Mouse (Mus musculus) liver, embryonic 14.5 days (tissue): ENCODE measurements around the gene Sycp2l. TPM values are rescaled to one million over a fixed set of nuclear protein-coding genes. Genes with fewer than 3 reads are reported as not detected.

Experiments
- ATAC-seq: fragments of 200-750 bp; cut with Nextera tagmentation; 2 replicates; pipeline ENCODE4 v1.8.0; 2017; ENCODE audit warnings: moderate number of reproducible peaks, mild to moderate bottlenecking, moderate library complexity; ENCODE audit not compliant: insufficient read depth
- DNase-seq, 3 experiments: peaks; one replicate each; pipeline ENCODE4 v3.0.0-alpha.2; 2012 to 2013; ENCODE audit warnings: low read depth in 3 of 3, low spot score in 3 of 3
- H3K27ac ChIP-seq: fragments of 300-500 bp; sonication (generic); 2 replicates; pipeline ENCODE4 v1.5.1; 2014; ENCODE audit warnings: moderate library complexity, mild to moderate bottlenecking, control low read depth, inconsistent platforms
- H3K27me3 ChIP-seq: fragments of 300-500 bp; sonication (generic); 2 replicates; pipeline ENCODE4 v1.6.1; 2014; ENCODE audit warnings: mild to moderate bottlenecking, low read length, moderate library complexity; ENCODE audit not compliant: control insufficient read depth, insufficient read depth
- H3K36me3 ChIP-seq: fragments of 300-500 bp; sonication (generic); replicated peaks from 2 replicates; pipeline ENCODE4 v1.6.1; 2014; ENCODE audit warnings: low read depth; ENCODE audit not compliant: control insufficient read depth, insufficient read depth
- H3K4me1 ChIP-seq, 2 experiments: fragments of 200-500 bp in 1 of 2; fragments of 300-500 bp in 1 of 2; sonication (generic) in 1 of 2; replicated peaks; 2 replicates each; pipeline ENCODE4 v1.6.1; 2012 to 2014; ENCODE audit warnings: antibody characterized with exemption in 1 of 2, inconsistent platforms in 1 of 2, low read length in 1 of 2; ENCODE audit not compliant: control insufficient read depth in 2 of 2, insufficient read depth in 2 of 2
- H3K4me2 ChIP-seq: fragments of 300-500 bp; sonication (generic); 2 replicates; pipeline ENCODE4 v1.6.1; 2014; ENCODE audit warnings: low read depth, mild to moderate bottlenecking, control low read depth, moderate library complexity
- H3K4me3 ChIP-seq, 2 experiments: fragments of 200-500 bp in 1 of 2; fragments of 300-500 bp in 1 of 2; sonication (generic) in 1 of 2; 2 replicates each; pipeline ENCODE4 v1.5.1; 2012 to 2014; ENCODE audit warnings: low read depth in 2 of 2, low read length in 2 of 2, mild to moderate bottlenecking in 2 of 2, control low read depth in 1 of 2, inconsistent platforms in 1 of 2, moderate library complexity in 1 of 2; ENCODE audit not compliant: insufficient read depth in 1 of 2
- H3K9ac ChIP-seq: fragments of 300-500 bp; sonication (generic); replicated peaks from 2 replicates; pipeline ENCODE4 v1.6.1; 2014; ENCODE audit warnings: mild to moderate bottlenecking, control low read depth, moderate library complexity
- H3K9me3 ChIP-seq: fragments of 300-500 bp; sonication (generic); 2 replicates; pipeline ENCODE4 v1.6.1; 2016; ENCODE audit warnings: low read length, mixed read lengths; ENCODE audit not compliant: control insufficient read depth
- CTCF ChIP-seq: IDR thresholded peaks from 2 replicates; pipeline ENCODE4 v1.5.1; 2016; ENCODE audit warnings: antibody characterized with exemption, low read depth, control low read depth
- EP300 ChIP-seq: IDR thresholded peaks from 2 replicates; pipeline ENCODE4 v1.6.1; 2016; ENCODE audit warnings: antibody characterized with exemption, low read depth
- WGBS: fragments of 180-500 bp; shearing (Covaris S2); extraction: QIAGEN DNeasy Blood & Tissue Kit; methylation state at CpG from one replicate; pipeline ENCODE4 v1.1.7; 2014; ENCODE audit not compliant: insufficient replicate concordance; 5-methylcytosine and 5-hydroxymethylcytosine counted together
- polyA plus RNA-seq, 2 experiments: library from polyadenylated mRNA; depleted of rRNA in 1 of 2; stranded (reverse) in 1 of 2; unstranded in 1 of 2; fragments of >200 nt; fragmentation: Nextera tagmentation in 1 of 2; extraction: Ambion mirVana in 1 of 2; gene quantifications; 2 replicates each; pipeline versions ENCODE4 v1.2.1 to v1.2.3; 2012 to 2014

Gene Sycp2l
- polyA plus RNA-seq, 2 experiments, result not detected

DNA sequence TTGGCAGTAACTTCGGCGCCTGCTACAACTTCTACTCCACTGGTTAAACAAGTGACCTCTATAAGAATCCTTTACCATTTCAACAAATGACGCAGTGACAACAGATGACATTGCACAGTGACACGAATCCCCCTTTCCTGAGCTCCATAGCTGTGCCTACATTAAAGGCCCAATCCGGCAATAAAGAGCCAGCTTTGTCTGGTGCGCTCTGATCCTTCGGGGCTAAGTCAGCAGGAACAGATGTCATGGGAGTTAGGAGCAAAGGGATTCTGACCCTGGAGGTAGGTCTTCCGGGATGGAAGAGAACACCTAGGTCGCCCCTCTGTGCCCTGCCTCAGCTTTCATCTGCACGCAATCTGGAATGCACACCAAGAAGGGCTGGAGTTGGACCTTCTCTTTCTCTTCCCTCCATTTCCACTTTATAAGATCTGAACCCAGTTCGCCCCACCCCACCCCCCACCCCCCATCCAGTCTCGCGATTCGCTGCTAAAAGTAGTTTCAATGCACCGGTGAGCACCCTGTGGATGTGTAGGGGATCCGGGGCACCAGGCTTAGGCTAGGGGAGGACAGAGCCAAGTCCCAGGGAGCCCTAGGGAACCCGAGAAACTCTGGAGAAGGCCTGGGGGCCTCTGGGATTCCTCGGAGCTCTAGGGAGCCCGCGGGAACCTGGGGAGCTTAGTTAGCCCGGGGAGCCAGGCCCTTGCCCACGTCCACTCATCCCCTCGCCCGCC is 35.3 kb upstream of the Sycp2l start:
- peaks cover 31% of the 10 kb centered on the region for H3K27me3 ChIP-seq
- peaks cover 2 to 5% of the 10 kb centered on the region in 2 experiments; a peak in 2 of 4 replicates for H3K4me1 ChIP-seq
- TF ChIP-seq EP300 (no peak), CTCF (no peak)
- no peak overlapping the region for H3K9ac ChIP-seq
- peak overlapping the region; percentile 83 for H3K4me2 ChIP-seq
- no peaks in the 10 kb centered on the region for H3K9me3 ChIP-seq
- WGBS, result 10% methylated on average over 24 of the region's 24 CpGs
- H3K4me3 ChIP-seq, result peak overlapping the region in 1 of 2 experiments; percentile 51; a peak in 3 of 4 replicates
- H3K36me3 ChIP-seq, result no peaks in the 10 kb centered on the region
- H3K27ac ChIP-seq, result no peak overlapping the region
- ATAC-seq (no peak; the same call in 1 of the 2 replicates), DNase-seq (no peak)

DNA sequence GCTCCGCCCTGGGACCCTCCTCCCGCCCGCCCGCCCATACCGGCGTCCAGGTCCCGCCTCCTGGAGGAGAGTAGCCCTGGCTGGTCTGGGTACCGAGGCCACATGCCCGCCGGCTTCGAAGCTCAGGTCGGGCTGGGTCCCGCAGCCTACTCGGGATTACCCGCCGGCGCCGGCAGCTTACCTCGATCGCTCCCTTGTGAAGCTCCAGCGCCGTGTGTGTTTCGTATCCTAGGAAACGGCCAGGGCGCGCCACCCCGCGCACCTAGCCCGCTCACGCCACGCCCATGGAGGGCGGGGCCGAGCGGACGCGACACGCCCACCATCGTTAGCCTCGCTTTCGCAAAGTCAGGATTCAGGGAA is 34.7 kb upstream of the Sycp2l start, which contains the start of gene Mak:
Gene Mak (minus strand): TSS at position 286 of the 360 bp plus-strand sequence.
- DNase-seq (peak; percentile 59 to 76 (median 61)), ATAC-seq (peak; percentile 88)
- WGBS, result under 1% methylated on average over 40 of the region's 40 CpGs
- TF ChIP-seq EP300 (no peak), CTCF (no peak)
- peaks cover 31% of the 10 kb centered on the region for H3K27me3 ChIP-seq
- H3K36me3 ChIP-seq, result no peaks in the 10 kb centered on the region
- H3K4me1 ChIP-seq, result peaks cover 2 to 5% of the 10 kb centered on the region in 2 experiments; a peak in 2 of 4 replicates
- H3K4me2 ChIP-seq, result peak within 1 kb of the TSS; percentile 83
- no peak within 1 kb of the TSS for H3K27ac ChIP-seq
- H3K9ac ChIP-seq, result no peak within 1 kb of the TSS
- H3K4me3 ChIP-seq, result peak within 1 kb of the TSS; percentile 40 to 51
- H3K9me3 ChIP-seq, result no peaks in the 10 kb centered on the region

DNA sequence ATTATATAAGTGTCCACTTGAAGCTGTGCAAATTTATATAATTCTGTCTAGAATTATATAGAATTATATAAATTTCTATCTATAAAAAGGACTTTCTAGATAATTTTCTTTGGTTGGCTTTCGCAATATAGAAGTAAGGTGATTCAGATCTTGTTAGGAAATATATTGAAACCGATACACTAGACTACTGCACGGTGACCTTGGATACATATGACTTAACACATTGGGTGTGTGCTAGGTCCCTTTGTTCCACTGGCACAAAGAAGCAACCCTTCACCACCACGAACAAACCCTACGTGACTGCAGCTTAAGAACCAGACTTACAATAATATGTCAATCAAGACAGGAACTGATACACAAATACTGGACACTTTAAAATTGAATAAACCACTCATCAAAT is 34.2 kb upstream of the Sycp2l start:
- H3K36me3 ChIP-seq, result no peaks in the 10 kb centered on the region
- no peak for DNase-seq
- H3K9me3 ChIP-seq, result no peaks in the 10 kb centered on the region
- peaks cover 2 to 5% of the 10 kb centered on the region in 2 experiments; a peak in 2 of 4 replicates for H3K4me1 ChIP-seq
- TF ChIP-seq CTCF (no peak), EP300 (no peak)
- H3K27me3 ChIP-seq, result peaks cover 31% of the 10 kb centered on the region
- H3K27ac ChIP-seq, result no peak overlapping the region
- no peak for ATAC-seq
- no peak overlapping the region for H3K9ac ChIP-seq
- no peak overlapping the region for H3K4me2 ChIP-seq
- 45% methylated on average over 5 of the region's 5 CpGs for WGBS
- no peak overlapping the region for H3K4me3 ChIP-seq

DNA sequence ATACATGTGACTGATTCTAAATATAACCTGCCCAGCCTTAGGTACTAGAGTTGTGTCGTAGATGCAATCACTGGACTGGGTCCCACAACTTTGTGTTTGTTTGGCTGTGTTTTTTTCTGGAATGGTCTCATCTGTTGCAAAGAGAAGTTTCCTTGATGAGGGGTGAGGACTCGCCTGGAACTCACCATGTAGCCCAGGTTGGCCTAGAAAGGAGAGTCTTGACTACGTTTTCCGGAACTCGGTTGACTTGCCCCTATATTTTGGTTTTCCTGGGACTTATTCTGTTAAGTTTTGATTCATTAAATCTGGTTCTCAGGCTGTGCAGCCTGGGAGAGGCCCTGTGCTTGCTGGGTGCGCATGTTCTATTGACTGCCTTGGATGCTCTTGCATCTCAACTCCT is 33.4 kb upstream of the Sycp2l start:
- DNase-seq (no peak), ATAC-seq (no peak)
- TF ChIP-seq EP300 (no peak), CTCF (no peak)
- Histone ChIP-seq H3K4me1 (peaks cover 2 to 5% of the 10 kb centered on the region in 2 experiments; a peak in 2 of 4 replicates), H3K9me3 (no peaks in the 10 kb centered on the region), H3K27me3 (peaks cover 31% of the 10 kb centered on the region), H3K4me2 (no peak overlapping the region), H3K36me3 (no peaks in the 10 kb centered on the region), H3K27ac (no peak overlapping the region), H3K4me3 (no peak overlapping the region), H3K9ac (no peak overlapping the region)
- WGBS, result 65% methylated on average over 6 of the region's 6 CpGs

DNA sequence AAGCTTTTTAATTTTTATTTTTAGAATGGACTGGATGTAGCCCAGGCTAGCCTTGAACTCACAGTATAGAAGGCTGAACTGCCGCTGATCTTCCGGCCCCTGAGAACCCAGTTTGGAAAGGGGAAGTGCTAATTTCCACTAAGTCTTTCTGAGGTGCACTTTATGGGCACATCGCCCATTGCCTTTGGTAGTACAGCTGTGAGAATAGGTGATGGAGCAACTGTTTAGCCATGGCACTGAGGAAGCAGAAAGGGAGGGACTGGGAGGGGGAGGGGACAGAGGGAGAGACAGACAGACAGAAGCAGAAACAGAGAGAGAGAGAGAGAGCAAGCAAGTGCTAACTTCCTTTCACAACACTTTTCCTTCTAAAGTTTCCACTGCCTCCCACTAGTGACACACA is 29.6 kb upstream of the Sycp2l start:
- no peak for TF ChIP-seq EP300
- TF ChIP-seq CTCF, result no peak
- H3K9ac ChIP-seq, result no peak overlapping the region
- H3K4me1 ChIP-seq, result peaks cover under 1 to 2% of the 10 kb centered on the region in 2 experiments; a peak in 1 of 4 replicates
- ATAC-seq (no peak), DNase-seq (no peak)
- 57% methylated on average over 3 of the region's 3 CpGs for WGBS
- no peaks in the 10 kb centered on the region for H3K9me3 ChIP-seq
- H3K36me3 ChIP-seq, result no peaks in the 10 kb centered on the region
- H3K27ac ChIP-seq, result no peak overlapping the region
- no peak overlapping the region for H3K4me3 ChIP-seq
- peaks cover 4% of the 10 kb centered on the region for H3K27me3 ChIP-seq
- no peak overlapping the region for H3K4me2 ChIP-seq
